Mouse (Mus musculus): Measurements from ENCODE around the gene Gm3854.
A peak's percentile ranks its signal among the peaks of the same experiment; 100 is the strongest.

The Gm3854 gene

GRCm38 (mm10) chr7:6386995-6387394 is 43.4 kb downstream of the Gm3854 start:
- DNase-seq (ENCODE audit: low read depth) = no peak

- no peak for DNase-seq (ENCODE audit: low read depth)
Measured at GRCm38 (mm10) chr7:6388971-6389370, 45.4 kb downstream of the Gm3854 start.

- DNase-seq (ENCODE audit: low read depth) = no peak
Measured at GRCm38 (mm10) chr7:6389449-6389848, 45.9 kb downstream of the Gm3854 start.

GRCm38 (mm10) chr7:6397996-6398975 is 54.7 kb downstream of the Gm3854 start, which contains the start of gene Smim17:
TSS of gene Smim17 (plus strand) at chr7:6398715.
- DNase-seq (ENCODE audit: low read depth) = peak; percentile 27

Data from fibroblast of lung, adult 2 months (primary cell).